Mouse (Mus musculus): ENCODE data around the gene Npr1.

- no peak for TF ChIP-seq CTCF (IDR thresholded peaks at IDR 0.05)
- no peak for TF ChIP-seq POLR2A (IDR thresholded peaks at IDR 0.05; ENCODE audit: insufficient read depth, low read depth, low read length)
Measured at GRCm38 (mm10) chr3:90432811-90433219, 32.9 kb downstream of the Npr1 start.
